Mouse (Mus musculus) bone marrow, adult 2 months (tissue): ENCODE results near the gene Dtd1. TPM values are rescaled to one million over a fixed set of nuclear protein-coding genes. Genes with fewer than 3 reads are reported as not detected.

Experiments
- H3K27ac ChIP-seq: fragments of 200-500 bp; 2 replicates; pipeline ENCODE4 v1.5.1; 2012; ENCODE audit warnings: low read depth, mild to moderate bottlenecking, control low read depth, inconsistent platforms, low read length; ENCODE audit not compliant: control insufficient read depth, poor library complexity, insufficient read depth
- H3K4me1 ChIP-seq: fragments of 200-500 bp; 2 replicates; pipeline ENCODE4 v1.6.1; 2011; ENCODE audit warnings: low read length; ENCODE audit not compliant: control insufficient read depth, insufficient read depth
- H3K4me3 ChIP-seq: fragments of 200-500 bp; replicated peaks from 2 replicates; pipeline ENCODE3; 2011; ENCODE audit warnings: mild to moderate bottlenecking, low read depth, low read length, control low read depth; ENCODE audit not compliant: control insufficient read depth
- CTCF ChIP-seq: fragments of 200-500 bp; IDR thresholded peaks from 2 replicates; pipeline ENCODE4 v1.5.1; 2011; ENCODE audit warnings: low read length, control low read depth; ENCODE audit not compliant: control insufficient read depth, insufficient read depth
- POLR2A ChIP-seq: fragments of 200-500 bp; IDR thresholded peaks from 2 replicates; pipeline ENCODE4 v1.6.1; 2011; ENCODE audit warnings: low read depth, mild to moderate bottlenecking, control low read depth, low read length, borderline replicate concordance; ENCODE audit not compliant: control insufficient read depth
- WGBS: fragments of 180-500 bp; shearing (Covaris S2); methylation state at CpG from one replicate; pipeline ENCODE4 v1.1.7; 2018; 5-methylcytosine and 5-hydroxymethylcytosine counted together
- polyA plus RNA-seq: library from polyadenylated mRNA; stranded (reverse); fragments of >200 nt; gene quantifications from 2 replicates; pipeline ENCODE4 v1.2.4, GENCODE M21; 2011; ENCODE audit warnings: low replicate concordance; ENCODE audit not compliant: missing spikeins, insufficient read depth, insufficient read length

Dtd1 gene
- polyA plus RNA-seq, 1 experiment: 5.6 TPM

DNA sequence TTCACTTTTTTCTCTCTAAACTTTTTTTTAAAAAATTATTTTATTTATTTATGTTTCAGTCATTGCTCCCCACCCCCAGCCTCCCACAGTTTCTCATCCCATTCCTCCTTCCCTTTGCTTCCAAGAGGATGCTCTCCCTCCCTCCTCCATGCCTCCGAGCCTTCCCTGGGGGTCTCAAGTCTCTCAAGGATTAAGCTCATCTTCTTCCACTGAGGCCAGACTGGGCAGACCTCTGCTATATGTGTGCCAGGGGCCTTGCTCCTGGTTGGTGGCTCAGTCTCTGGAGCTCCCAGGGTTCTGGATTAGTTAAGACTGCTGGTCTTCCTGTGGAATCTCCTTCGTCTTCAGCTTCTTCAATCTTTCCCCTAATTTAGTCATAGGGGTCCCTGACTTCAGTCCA, 110.0 kb downstream of the Dtd1 start:
- WGBS: 82% methylated on average over 2 of the region's 2 CpGs
- Histone ChIP-seq H3K4me3 (no peak overlapping the region), H3K4me1 (no peaks in the 10 kb centered on the region; the same call in 1 of the 2 replicates), H3K27ac (no peak overlapping the region)
- TF ChIP-seq POLR2A: no peak
- TF ChIP-seq CTCF: no peak

DNA sequence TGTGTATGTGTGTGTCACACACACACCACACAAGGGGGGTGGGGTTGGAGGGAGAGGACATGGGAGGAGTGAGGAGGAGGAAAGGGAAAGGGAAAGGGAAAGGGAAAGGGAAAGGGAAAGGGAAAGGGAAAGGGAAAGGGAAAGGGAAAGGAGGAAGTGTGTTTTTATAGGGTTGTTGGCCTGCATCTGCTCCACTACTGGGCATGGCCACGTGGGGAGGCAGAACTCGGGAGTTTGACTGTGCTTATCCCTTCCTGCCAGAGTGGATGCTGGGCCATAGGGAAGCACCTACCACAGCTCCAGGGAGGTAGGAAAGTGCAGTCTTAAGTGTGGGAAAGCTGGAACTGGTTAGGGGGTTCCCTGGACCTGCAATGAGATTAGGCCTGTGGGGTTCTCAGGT, 114.9 kb downstream of the Dtd1 start:
- Histone ChIP-seq H3K4me3 (no peak overlapping the region), H3K4me1 (no peaks in the 10 kb centered on the region; the same call in 1 of the 2 replicates), H3K27ac (no peak overlapping the region)
- TF ChIP-seq POLR2A: no peak
- TF ChIP-seq CTCF: no peak
- WGBS: 67% methylated on average over 2 of the region's 2 CpGs

DNA sequence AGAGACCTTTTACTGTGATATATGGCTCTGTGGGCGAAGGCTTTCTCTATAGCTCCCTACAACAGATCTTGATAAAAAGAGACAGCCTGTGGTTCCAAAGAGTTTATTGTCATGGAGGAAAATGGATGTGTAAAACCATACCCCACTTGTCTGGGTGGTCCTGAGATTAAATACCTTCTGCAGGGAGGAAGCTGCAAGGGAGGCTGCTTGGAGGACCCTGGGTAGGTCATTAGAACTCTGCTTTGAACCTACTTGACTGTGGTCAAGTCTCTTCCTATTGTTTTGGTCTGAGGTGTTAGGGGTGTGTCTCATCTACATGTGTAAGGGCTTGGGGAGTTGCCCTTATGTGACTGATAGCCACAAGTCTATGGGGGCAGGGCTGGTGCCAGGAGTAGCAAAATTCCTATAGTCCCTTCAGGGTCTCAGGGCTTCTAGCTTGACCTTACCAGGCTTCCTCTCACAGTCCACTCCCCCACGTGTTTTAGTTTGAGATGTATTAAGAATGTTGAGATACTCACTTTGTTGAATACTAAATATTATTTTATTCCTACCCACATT, 115.6 kb downstream of the Dtd1 start:
- TF ChIP-seq POLR2A (no peak), CTCF (no peak)
- Histone ChIP-seq H3K27ac (no peak overlapping the region), H3K4me1 (no peaks in the 10 kb centered on the region; the same call in 1 of the 2 replicates), H3K4me3 (no peak overlapping the region)
- WGBS: 69% methylated on average over 2 of the region's 2 CpGs

DNA sequence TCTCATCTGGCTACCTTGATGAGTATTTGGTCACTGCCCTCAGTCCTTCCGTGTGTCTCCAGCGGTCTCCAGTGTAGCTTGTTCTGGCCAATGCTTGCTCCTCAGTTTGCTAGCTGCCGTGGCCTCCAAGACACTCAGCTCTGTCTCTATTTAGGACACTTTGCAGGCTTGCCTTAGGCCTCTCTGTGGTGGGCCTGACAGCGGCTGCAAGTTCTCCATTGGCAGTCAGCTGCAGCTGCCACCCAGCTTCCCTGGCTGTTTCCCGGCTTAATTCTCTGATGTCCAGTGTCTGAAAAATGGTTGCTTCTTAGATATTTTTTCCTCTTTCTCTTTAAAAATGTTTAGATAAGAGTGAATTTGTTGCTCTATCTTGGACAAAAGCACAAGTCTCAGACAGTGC, 116.6 kb downstream of the Dtd1 start:
- no peak for TF ChIP-seq CTCF
- no peak for TF ChIP-seq POLR2A
- H3K4me3 ChIP-seq: no peak overlapping the region
- no peak overlapping the region for H3K27ac ChIP-seq
- WGBS: 81% methylated on average over 5 of the region's 5 CpGs
- H3K4me1 ChIP-seq: no peaks in the 10 kb centered on the region; the same call in 1 of the 2 replicates

DNA sequence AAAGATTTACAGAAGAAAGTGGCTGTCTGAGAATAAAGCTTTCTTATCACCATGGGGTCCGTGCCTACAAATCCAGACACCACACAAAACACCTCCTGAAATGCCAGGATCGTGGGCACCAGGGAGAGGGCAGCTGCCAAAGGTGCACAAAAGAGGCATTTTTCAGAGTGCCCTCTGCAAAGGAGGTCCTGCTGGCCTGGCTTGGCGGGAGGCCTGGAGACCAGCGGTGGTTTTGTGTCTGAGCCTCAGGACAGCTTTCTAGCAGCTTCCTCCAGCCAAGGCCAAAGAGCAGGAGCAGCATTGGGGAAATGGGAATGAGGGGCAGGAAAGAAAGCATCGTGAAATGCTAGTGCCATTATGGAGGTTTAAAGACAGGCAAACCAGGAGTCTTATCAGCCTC, 118.6 kb downstream of the Dtd1 start:
- WGBS: 73% methylated on average over 5 of the region's 5 CpGs
- no peak overlapping the region for H3K27ac ChIP-seq
- no peak overlapping the region for H3K4me3 ChIP-seq
- H3K4me1 ChIP-seq: no peaks in the 10 kb centered on the region; the same call in 1 of the 2 replicates
- TF ChIP-seq POLR2A (no peak), CTCF (no peak)

DNA sequence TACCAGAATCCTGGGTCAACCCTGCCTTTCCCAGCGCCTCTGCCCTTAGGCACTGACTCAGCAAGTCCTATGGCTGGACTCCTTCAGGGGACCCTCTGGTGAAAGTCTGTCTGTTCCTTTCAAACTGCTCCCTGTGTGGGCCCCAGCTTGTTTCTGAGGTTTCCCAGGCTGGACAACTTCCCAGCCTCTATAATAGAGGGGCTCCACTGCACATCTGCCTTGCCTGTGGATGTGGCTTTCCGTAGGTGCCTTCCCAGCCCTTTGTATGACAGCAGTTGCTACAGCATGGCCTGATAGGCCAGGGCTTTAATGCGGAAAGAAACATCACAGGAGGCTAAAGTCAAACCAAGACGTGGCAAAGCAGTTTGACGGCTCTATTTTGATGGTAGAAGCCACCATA, 119.6 kb downstream of the Dtd1 start:
- Histone ChIP-seq H3K4me1 (no peaks in the 10 kb centered on the region; the same call in 1 of the 2 replicates), H3K27ac (peak overlapping the region; percentile 83), H3K4me3 (no peak overlapping the region)
- TF ChIP-seq CTCF (no peak), POLR2A (no peak)
- 63% methylated on average over 5 of the region's 5 CpGs for WGBS

DNA sequence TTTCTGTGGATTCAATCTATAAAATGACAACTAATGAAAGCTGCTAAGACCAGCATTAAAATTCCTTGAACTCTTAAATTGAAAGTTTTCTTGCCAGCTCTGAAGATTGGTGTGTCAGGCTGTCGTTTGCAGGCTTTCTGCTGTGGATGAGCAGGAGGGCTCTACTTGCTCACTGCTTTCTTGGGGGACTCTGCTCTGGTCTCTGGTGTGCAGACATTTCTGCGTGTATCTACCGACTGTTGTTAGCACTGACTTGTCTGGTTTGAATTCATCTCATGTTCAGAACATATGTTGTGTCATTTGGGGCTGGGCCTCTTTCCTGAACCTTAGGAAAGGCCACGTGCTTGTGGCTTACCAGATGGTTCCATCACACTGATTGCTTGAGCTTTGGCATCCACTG, 120.0 kb downstream of the Dtd1 start:
- H3K27ac ChIP-seq: peak overlapping the region; percentile 93
- TF ChIP-seq CTCF (no peak), POLR2A (no peak)
- WGBS: 49% methylated on average over 4 of the region's 4 CpGs
- H3K4me1 ChIP-seq: no peaks in the 10 kb centered on the region; the same call in 1 of the 2 replicates
- H3K4me3 ChIP-seq: no peak overlapping the region

DNA sequence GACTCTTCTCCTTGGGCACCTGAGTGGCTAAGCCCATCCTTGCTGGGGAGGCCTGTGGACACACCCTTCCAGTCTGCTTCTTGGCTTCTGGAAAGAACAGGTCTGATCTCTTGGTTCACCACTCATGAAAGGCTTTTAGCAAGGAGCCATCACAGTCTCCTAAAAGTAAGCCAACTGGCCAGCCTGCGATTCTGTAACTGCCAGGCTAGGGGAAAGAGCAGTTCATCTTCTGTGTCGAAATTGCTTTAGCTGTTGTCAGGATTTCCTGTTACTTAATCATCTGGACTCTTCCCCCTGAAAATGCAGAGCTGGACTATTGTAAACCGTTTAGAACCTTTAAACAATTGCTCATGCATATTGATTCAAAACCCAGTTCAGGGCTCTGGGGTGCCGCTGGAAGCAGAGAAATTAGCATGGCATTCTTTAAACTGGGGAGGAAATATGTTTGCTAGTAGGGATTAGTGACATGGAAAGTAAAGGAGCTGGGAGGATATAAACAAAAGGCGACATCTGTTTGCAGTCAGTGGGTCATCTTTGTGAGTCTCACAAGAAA, 120.8 kb downstream of the Dtd1 start:
- no peaks in the 10 kb centered on the region; the same call in 1 of the 2 replicates for H3K4me1 ChIP-seq
- H3K27ac ChIP-seq: peak overlapping the region; percentile 93
- TF ChIP-seq CTCF (no peak), POLR2A (no peak)
- WGBS: 30% methylated on average over 5 of the region's 5 CpGs
- peak overlapping the region; percentile 31 for H3K4me3 ChIP-seq
